Mouse (Mus musculus) MEL (cell line): ENCODE data around the gene Angptl8. TPM values are rescaled to one million over a fixed set of nuclear protein-coding genes. Genes with fewer than 3 reads are reported as not detected.

Experiments
- DNase-seq: peaks from one replicate; pipeline ENCODE4 v3.0.0; 2011; ENCODE audit warnings: low read depth, low spot score
- H3K27ac ChIP-seq: 2 replicates; pipeline ENCODE4 v1.5.1; 2012; ENCODE audit warnings: low read depth, mild to moderate bottlenecking, control low read depth, low read length, moderate library complexity; ENCODE audit not compliant: control insufficient read depth
- H3K27me3 ChIP-seq, 2 experiments: fragments of 150-350 bp in 1 of 2; sonication (generic) in 1 of 2; 2 replicates each; pipeline ENCODE4 v1.6.1; 2012; ENCODE audit warnings: low read length in 2 of 2, mild to moderate bottlenecking in 2 of 2, improper control_type of control experiment in 1 of 2, moderate library complexity in 1 of 2; ENCODE audit not compliant: insufficient read depth in 2 of 2, control insufficient read depth in 1 of 2
- H3K36me3 ChIP-seq, 2 experiments: 2 replicates each; pipeline ENCODE4 v1.6.1; 2012 to 2014; ENCODE audit warnings: low read length in 2 of 2, improper control_type of control experiment in 1 of 2, inconsistent platforms in 1 of 2, mild to moderate bottlenecking in 1 of 2; ENCODE audit not compliant: insufficient read depth in 2 of 2, control insufficient read depth in 1 of 2
- H3K4me1 ChIP-seq, 2 experiments: fragments of 150-350 bp in 1 of 2; sonication (generic) in 1 of 2; 2 replicates each; pipeline ENCODE4 v1.6.1; 2012; ENCODE audit warnings: low read length in 2 of 2, improper control_type of control experiment in 1 of 2, mild to moderate bottlenecking in 1 of 2; ENCODE audit not compliant: insufficient read depth in 2 of 2, control insufficient read depth in 1 of 2
- H3K4me3 ChIP-seq, 2 experiments: fragments of 150-350 bp in 1 of 2; sonication (generic) in 1 of 2; 2 replicates each; pipeline ENCODE4 v1.5.1; 2012; ENCODE audit warnings: low read depth in 2 of 2, low read length in 2 of 2, mild to moderate bottlenecking in 2 of 2, moderate library complexity in 2 of 2, control low read depth in 1 of 2, improper control_type of control experiment in 1 of 2; ENCODE audit not compliant: control insufficient read depth in 1 of 2, insufficient read depth in 1 of 2
- H3K79me2 ChIP-seq: 2 replicates; pipeline ENCODE4 v1.6.1; 2012; ENCODE audit warnings: mild to moderate bottlenecking, low read length, moderate library complexity; ENCODE audit not compliant: control insufficient read depth, poor library complexity, insufficient read depth
- H3K9ac ChIP-seq: 2 replicates; pipeline ENCODE4 v1.6.1; 2012; ENCODE audit warnings: low read depth, mild to moderate bottlenecking, control low read depth, low read length, moderate library complexity; ENCODE audit not compliant: control insufficient read depth, poor library complexity, severe bottlenecking
- H3K9me3 ChIP-seq: fragments of 150-350 bp; sonication (generic); replicated peaks from 2 replicates; pipeline ENCODE4 v1.6.1; 2012; ENCODE audit warnings: mild to moderate bottlenecking, low read length, improper control_type of control experiment, moderate library complexity; ENCODE audit not compliant: insufficient read depth
- BHLHE40 ChIP-seq: IDR thresholded peaks from 2 replicates; pipeline ENCODE4 v1.6.1; 2012; ENCODE audit warnings: low read depth, mild to moderate bottlenecking, inconsistent platforms, low read length, improper control_type of control experiment, borderline replicate concordance
- ELF1 ChIP-seq: IDR thresholded peaks from 2 replicates; pipeline ENCODE4 v1.6.1; 2014; ENCODE audit warnings: low read depth, mild to moderate bottlenecking, inconsistent platforms, low read length, improper control_type of control experiment, moderate library complexity
- JUND ChIP-seq: IDR thresholded peaks from 2 replicates; pipeline ENCODE4 v1.6.1; 2011; ENCODE audit warnings: low read depth, mild to moderate bottlenecking, improper control_type of control experiment, low read length
- KAT2A ChIP-seq: conservative IDR thresholded peaks from 2 replicates; pipeline ENCODE4 v1.6.1; 2012; ENCODE audit warnings: low read depth, low read length, improper control_type of control experiment, inconsistent platforms
- MAFK ChIP-seq: IDR thresholded peaks from 2 replicates; pipeline ENCODE4 v1.6.1; 2011; ENCODE audit warnings: low read depth, mild to moderate bottlenecking, low read length, improper control_type of control experiment, borderline replicate concordance
- MAX ChIP-seq: IDR thresholded peaks from 2 replicates; pipeline ENCODE4 v1.6.1; 2011; ENCODE audit warnings: low read length, improper control_type of control experiment
- MXI1 ChIP-seq: IDR thresholded peaks from 2 replicates; pipeline ENCODE4 v1.6.1; 2011; ENCODE audit warnings: mild to moderate bottlenecking, low read depth, low read length, improper control_type of control experiment
- MYC ChIP-seq: IDR thresholded peaks from 2 replicates; pipeline ENCODE4 v1.6.1; 2011; ENCODE audit warnings: low read depth, mild to moderate bottlenecking, low read length, improper control_type of control experiment, moderate library complexity
- NELFE ChIP-seq: IDR thresholded peaks from 2 replicates; pipeline ENCODE4 v1.6.1; 2011; ENCODE audit warnings: low read depth, low read length, improper control_type of control experiment
- TCF12 ChIP-seq: IDR thresholded peaks from 2 replicates; pipeline ENCODE4 v1.6.1; 2014; ENCODE audit warnings: low read depth, mild to moderate bottlenecking, inconsistent platforms, low read length, improper control_type of control experiment, moderate library complexity
- UBTF ChIP-seq: IDR thresholded peaks from 2 replicates; pipeline ENCODE4 v1.6.1; 2012; ENCODE audit warnings: low read depth, mild to moderate bottlenecking, inconsistent platforms, low read length, improper control_type of control experiment, moderate library complexity, borderline replicate concordance; ENCODE audit not compliant: insufficient read depth
- USF1 ChIP-seq: IDR thresholded peaks from 2 replicates; pipeline ENCODE4 v1.6.1; 2014; ENCODE audit warnings: low read depth, mild to moderate bottlenecking, inconsistent platforms, low read length, improper control_type of control experiment, moderate library complexity
- USF2 ChIP-seq, 2 experiments: IDR thresholded peaks; 2 replicates each; pipeline ENCODE4 v1.6.1; 2011 to 2012; ENCODE audit warnings: improper control_type of control experiment in 2 of 2, low read length in 2 of 2, borderline replicate concordance in 1 of 2, inconsistent platforms in 1 of 2, low read depth in 1 of 2, mild to moderate bottlenecking in 1 of 2; ENCODE audit not compliant: insufficient read depth in 1 of 2
- polyA plus RNA-seq, 2 experiments: library from polyadenylated mRNA; stranded (reverse) in 1 of 2; unstranded in 1 of 2; fragments of >175 nt in 1 of 2; fragments of >200 nt in 1 of 2; gene quantifications; 2 replicates each; pipeline versions ENCODE4 v1.2.1 to v1.2.4; 2012; ENCODE audit warnings: low replicate concordance in 2 of 2, low read depth in 1 of 2; ENCODE audit not compliant: insufficient read length in 2 of 2, insufficient read depth in 1 of 2, missing spikeins in 1 of 2
- total RNA-seq: library from RNA; depleted of rRNA; stranded (reverse); fragments of 300-350 nt; gene quantifications from 2 replicates; pipeline ENCODE4 v1.2.3, GENCODE M21; 2012

Angptl8 gene
- total and polyA plus RNA-seq, 3 experiments, result 0.25 TPM; not detected in 2

GRCm38 (mm10) chr9:21818125-21818524 lies 17.2 kb upstream of the Angptl8 start:
- Histone ChIP-seq H3K9me3 (no peaks in the 10 kb centered on the region), H3K27me3 (no peaks in the 10 kb centered on the region), H3K27ac (no peak overlapping the region), H3K4me3 (no peak overlapping the region), H3K79me2 (no peaks in the 10 kb centered on the region), H3K4me1 (peaks cover 0 to 6% of the 10 kb centered on the region in 2 experiments; a peak in 1 of 4 replicates), H3K36me3 (no peaks in the 10 kb centered on the region), H3K9ac (no peak overlapping the region)
- TF ChIP-seq MXI1, result no peak
- TF ChIP-seq ELF1, result no peak
- no peak for TF ChIP-seq JUND
- TF ChIP-seq TCF12, result no peak
- TF ChIP-seq UBTF, result no peak
- TF ChIP-seq NELFE, result no peak
- TF ChIP-seq BHLHE40, result no peak
- DNase-seq, result no peak

GRCm38 (mm10) chr9:21818561-21818960 lies 16.7 kb upstream of the Angptl8 start:
- TF ChIP-seq MAFK (peak; percentile 89), NELFE (no peak), BHLHE40 (no peak), KAT2A (no peak), MYC (no peak)
- no peak overlapping the region for H3K4me3 ChIP-seq

GRCm38 (mm10) chr9:21819181-21819729 lies 16.1 kb upstream of the Angptl8 start:
- H3K27ac ChIP-seq, result no peak overlapping the region
- DNase-seq, result no peak
- no peaks in the 10 kb centered on the region for H3K36me3 ChIP-seq

More at GRCm38 (mm10) chr9:21818561-21818960, 16.7 kb upstream of the Angptl8 start:
- H3K79me2 ChIP-seq, result no peaks in the 10 kb centered on the region
- no peaks in the 10 kb centered on the region for H3K27me3 ChIP-seq
- no peaks in the 10 kb centered on the region for H3K36me3 ChIP-seq
- peaks cover 0 to 6% of the 10 kb centered on the region in 2 experiments; a peak in 1 of 4 replicates for H3K4me1 ChIP-seq
- H3K9ac ChIP-seq, result no peak overlapping the region
- no peaks in the 10 kb centered on the region for H3K9me3 ChIP-seq
- DNase-seq, result no peak
- no peak overlapping the region for H3K27ac ChIP-seq

More at GRCm38 (mm10) chr9:21819181-21819729, 16.1 kb upstream of the Angptl8 start:
- no peaks in the 10 kb centered on the region for H3K27me3 ChIP-seq
- H3K79me2 ChIP-seq, result no peaks in the 10 kb centered on the region
- H3K4me1 ChIP-seq, result peaks cover 0 to 6% of the 10 kb centered on the region in 2 experiments; a peak in 1 of 4 replicates
- TF ChIP-seq MAX, result 0 out of 2 replicates have a peak, but pooled peaks have one; percentile 23
- TF ChIP-seq MAFK, result 0 out of 2 replicates have a peak, but pooled peaks have one; percentile 36
- no peak for TF ChIP-seq USF1
- 0 out of 4 replicates have a peak, but pooled peaks of 1 of the 2 experiments have one; percentile 17 for TF ChIP-seq USF2 (IDR thresholded peaks at IDR 0.05; ENCODE audit: borderline replicate concordance in 1 of 2, insufficient read depth in 1 of 2, low read depth in 1 of 2, low read length in 2 of 2)
- H3K4me3 ChIP-seq, result no peak overlapping the region
- H3K9me3 ChIP-seq, result no peaks in the 10 kb centered on the region
- H3K9ac ChIP-seq, result no peak overlapping the region
